Mouse (Mus musculus) urinary bladder, postnatal 36 days (tissue): ENCODE measurements at regions not wholly inside any gene's neighbourhood (a gene's known extent, or its start where the extent isn't known, plus 50 kb on each side); places are given as distances from the start of the nearest gene placed in this dataset.

Source experiments
- DNase-seq, 2 experiments: peaks; one replicate each; pipeline ENCODE4 v3.0.0; 2022; ENCODE audit warnings: low spot score in 2 of 2, mixed read lengths in 1 of 2

- DNase-seq, result no peak
Observed at GRCm38 (mm10) chr1:119364901-119365300, 57.1 kb downstream of the Inhbb start.

- no peak for DNase-seq
Observed at GRCm38 (mm10) chr1:119358096-119358495, 64.0 kb downstream of the Inhbb start.

- no peak for DNase-seq
Observed at GRCm38 (mm10) chr1:119356916-119357315, 65.1 kb downstream of the Inhbb start.

- DNase-seq, result no peak
Observed at GRCm38 (mm10) chr1:119355456-119355855, 66.6 kb downstream of the Inhbb start.

- DNase-seq, result no peak
Observed at GRCm38 (mm10) chr1:119351567-119351966, 70.5 kb downstream of the Inhbb start.

GRCm38 (mm10) chr1:119350846-119351245 lies 71.2 kb downstream of the Inhbb start:
- no peak for DNase-seq

GRCm38 (mm10) chr1:119350296-119350695 lies 71.8 kb downstream of the Inhbb start:
- DNase-seq, result no peak

- no peak for DNase-seq
Observed at GRCm38 (mm10) chr1:119348456-119349208, 73.4 kb downstream of the Inhbb start.

- no peak for DNase-seq
Observed at GRCm38 (mm10) chr1:119347749-119348148, 74.3 kb downstream of the Inhbb start.

- no peak for DNase-seq
Observed at GRCm38 (mm10) chr1:119346634-119347155, 75.4 kb downstream of the Inhbb start.

GRCm38 (mm10) chr1:119345115-119345791 lies 76.8 kb downstream of the Inhbb start:
- DNase-seq, result no peak

GRCm38 (mm10) chr1:119344046-119344445 lies 78.0 kb downstream of the Inhbb start:
- DNase-seq, result peak; percentile 12 to 29

- DNase-seq, result no peak
Observed at GRCm38 (mm10) chr1:119335171-119335570, 86.9 kb downstream of the Inhbb start.

- DNase-seq, result no peak
Observed at GRCm38 (mm10) chr1:119330751-119331326, 91.2 kb downstream of the Inhbb start.

- no peak for DNase-seq
Observed at GRCm38 (mm10) chr1:119329693-119330434, 92.2 kb downstream of the Inhbb start.

- DNase-seq, result peak; percentile 9 to 25
Observed at GRCm38 (mm10) chr1:119328921-119329692, 92.9 kb downstream of the Inhbb start.

GRCm38 (mm10) chr1:119324551-119324950 lies 97.5 kb downstream of the Inhbb start:
- DNase-seq, result no peak

GRCm38 (mm10) chr1:119322279-119322995 lies 99.6 kb downstream of the Inhbb start:
- DNase-seq, result no peak

GRCm38 (mm10) chr1:119321799-119322198 lies 100.2 kb downstream of the Inhbb start:
- DNase-seq, result no peak

- DNase-seq, result no peak
Observed at GRCm38 (mm10) chr1:119317006-119317405, 105.0 kb downstream of the Inhbb start.
